Mouse (Mus musculus) ES-E14 (cell line): Measurements from ENCODE around the gene Tmem231.

Experiments used
- HCFC1 ChIP-seq: IDR thresholded peaks from 2 replicates; pipeline ENCODE4 v1.6.1; 2012; ENCODE audit warnings: low read length, inconsistent platforms, borderline replicate concordance; ENCODE audit not compliant: insufficient read depth
- MAFK ChIP-seq: IDR thresholded peaks from 2 replicates; pipeline ENCODE4 v1.6.1; 2014; ENCODE audit warnings: mild to moderate bottlenecking, low read depth, low read length, inconsistent platforms; ENCODE audit not compliant: insufficient read depth
- ZC3H11A ChIP-seq: IDR thresholded peaks from 2 replicates; pipeline ENCODE4 v1.6.1; 2012; ENCODE audit warnings: low read depth, mild to moderate bottlenecking, inconsistent platforms, low read length, borderline replicate concordance
- ZNF384 ChIP-seq: IDR thresholded peaks from 2 replicates; pipeline ENCODE4 v1.6.1; 2012; ENCODE audit warnings: low read depth, low read length, inconsistent platforms

GRCm38 (mm10) chr8:111902080-111902479 lies 31.6 kb downstream of the Tmem231 start:
- no peak for TF ChIP-seq ZNF384
- TF ChIP-seq HCFC1 = no peak
- no peak for TF ChIP-seq MAFK
- no peak for TF ChIP-seq ZC3H11A
